Mouse (Mus musculus): Measurements from ENCODE around the gene Gm10378. TPM values are rescaled to one million over a fixed set of nuclear protein-coding genes. Genes with fewer than 3 reads are reported as not detected.

The Gm10378 gene
- polyA plus RNA-seq (2012) = not detected in 2 replicates

GRCm38 (mm10) chr14:42655638-42656037 lies at the start of gene Gm10378:
Gene Gm10378 (plus strand): TSS chr14:42655938.

GRCm38 (mm10) chr14:42641817-42642216 lies 13.9 kb upstream of the Gm10378 start, which contains the start of gene Gm3633:
Gene Gm3633 (minus strand): TSS chr14:42641917.

Other genes starting within 250 kb of the Gm10378 start
- gene Gm8005, start 216.3 kb upstream of the Gm10378 start, polyA plus RNA-seq (2012) = not detected in 2 replicates
- not detected in 2 replicates for gene Gm8011, start 192.1 kb upstream of the Gm10378 start, polyA plus RNA-seq (2012)
- not detected in 2 replicates for gene Gm8020, start 153.6 kb upstream of the Gm10378 start, polyA plus RNA-seq (2012)
- gene Gm8024, start 131.7 kb upstream of the Gm10378 start, polyA plus RNA-seq (2012) = not detected in 2 replicates
- gene Gm17124, start 56.1 kb upstream of the Gm10378 start, polyA plus RNA-seq (2012) = not detected in 2 replicates
- gene Gm3633, start 14.0 kb upstream of the Gm10378 start, polyA plus RNA-seq (2012) = not detected in 2 replicates
- gene Gm3015, start 112.9 kb downstream of the Gm10378 start, polyA plus RNA-seq (2012) = not detected in 2 replicates
- gene Gm10377, start 142.0 kb downstream of the Gm10378 start, polyA plus RNA-seq (2012) = not detected in 2 replicates
- gene Gm21977, start 197.5 kb downstream of the Gm10378 start, polyA plus RNA-seq (2012) = not detected in 2 replicates

All from megakaryocyte-erythroid progenitor cell, adult 5 weeks (primary cell).